In genomic region chr5:135236571-135236970, GRCm38 (mm10) we compare ENCODE assay signal across 8 mouse cellular contexts. TPM values are rescaled to one million over a fixed set of nuclear protein-coding genes. Genes with fewer than 3 reads are reported as not detected.
DNase-seq lines count a peak whose midpoint lies in the region; ATAC-seq and TF ChIP-seq lines count a peak whose summit lies in the region.

No protein-coding gene starts in this region.

- intact Hi-C loops in heart, postnatal 36 days (cut with DNase I) = loop anchor here (1.0 to 5.0 kb wide), 2 partner anchors 50 to 101 kb away; no protein-coding TSS in a partner anchor
- intact Hi-C loops in left cerebral cortex, postnatal 36 days (cut with DNase I) = loop anchor here (1.0 kb wide), 1 partner anchor 50 kb away; no protein-coding TSS in a partner anchor

- peak; percentile 86 for TF ChIP-seq CTCF in cortical plate, adult 2 months (IDR thresholded peaks at IDR 0.05; ENCODE audit: extremely low read depth, insufficient read depth, low read length)

- H3K9ac ChIP-seq in neural tube, embryonic 15.5 days (replicated peaks) = no peak overlapping the region

- H3K9me3 ChIP-seq in neural tube, embryonic 15.5 days (replicated peaks) = no peaks in the 10 kb centered on the region

- no peak for ATAC-seq in neural tube, embryonic 15.5 days (ENCODE audit: low FRiP score)
- ATAC-seq in inflammation-experienced regulatory T-cells, adult 6 months = no peak

- H3K4me3 ChIP-seq in neural tube, embryonic 15.5 days (replicated peaks) = no peak overlapping the region
- H3K4me3 ChIP-seq in cortical plate, adult 2 months (ENCODE audit: insufficient read depth, low read length) = no peak overlapping the region

- peak; percentile 55 for DNase-seq in neural tube, embryonic 10.5 days (ENCODE audit: extremely low spot score, low spot score)
- peak; percentile 74 for DNase-seq in ZHBTc4 (ENCODE audit: low read depth, low spot score)
- peak; percentile 56 to 73 for DNase-seq in heart, postnatal 36 days
- peak; percentile 49 to 63 for DNase-seq in left cerebral cortex, postnatal 36 days (ENCODE audit: low spot score in 2 of 2)
- peak; percentile 71 for DNase-seq in retina, postnatal 1 day

- no peaks in the 10 kb centered on the region for H3K27me3 ChIP-seq in neural tube, embryonic 15.5 days (replicated peaks)

- no peak for TF ChIP-seq POLR2A in cortical plate, adult 2 months (IDR thresholded peaks at IDR 0.05; ENCODE audit: extremely low read depth, insufficient read depth, low read length)

- H3K27ac ChIP-seq in neural tube, embryonic 15.5 days (replicated peaks) = no peak overlapping the region
- no peak overlapping the region for H3K27ac ChIP-seq in cortical plate, adult 2 months (ENCODE audit: insufficient read depth, low read length)

- no peak overlapping the region for H3K4me2 ChIP-seq in neural tube, embryonic 15.5 days

- WGBS in neural tube, embryonic 15.5 days = 33% methylated on average over 2 of the region's 2 CpGs

- no peaks in the 10 kb centered on the region for H3K4me1 ChIP-seq in neural tube, embryonic 15.5 days
- H3K4me1 ChIP-seq in cortical plate, adult 2 months (ENCODE audit: control insufficient read depth, insufficient read depth, low read length) = no peaks in the 10 kb centered on the region

- peaks cover 89% of the 10 kb centered on the region for H3K36me3 ChIP-seq in neural tube, embryonic 15.5 days

RNA-seq across cellular contexts. Expression of gene Fzd9, which starts 14.5 kb away (rescaled TPM):
- polyA plus RNA-seq in neural tube, embryonic 15.5 days (2015; fragmentation: Nextera tagmentation; extraction: Ambion mirVana) = 11.0 and 14.8 TPM in 2 replicates
- polyA plus RNA-seq in cortical plate, adult 2 months (2012; rRNA removed) = 5.5 and 6.0 TPM in 2 replicates
- total RNA-seq in heart, postnatal 36 days (2021) = under 1 TPM; 0.73 to 0.75 TPM
- total RNA-seq in left cerebral cortex, postnatal 36 days (2021) = 1 to 10 TPM; 5.1 to 6.7 TPM
- polyA plus RNA-seq in inflammation-experienced regulatory T-cells, adult 6 months (2017; shearing (Covaris generic)) = under 1 TPM in 1 of 3 experiments, not detected in 2; 0.15 TPM

RNA-seq across cellular contexts. Expression of gene Baz1b, which starts 49.5 kb away (rescaled TPM):
- 23.6 and 27.1 TPM in 2 replicates for polyA plus RNA-seq in neural tube, embryonic 15.5 days (2015; fragmentation: Nextera tagmentation; extraction: Ambion mirVana)
- 58.4 and 61.7 TPM in 2 replicates for polyA plus RNA-seq in cortical plate, adult 2 months (2012; rRNA removed)
- 10 to 100 TPM; 41.4 to 43.0 TPM for total RNA-seq in heart, postnatal 36 days (2021)
- 10 to 100 TPM; 60.9 to 85.3 TPM for total RNA-seq in left cerebral cortex, postnatal 36 days (2021)
- 10 to 100 TPM; 25.0 to 27.5 (median 26.0) TPM for polyA plus RNA-seq in inflammation-experienced regulatory T-cells, adult 6 months (2017; shearing (Covaris generic))
